Mouse (Mus musculus) heart, adult 18-20 months (tissue): ENCODE measurements around the gene Lrig3. TPM values are rescaled to one million over a fixed set of nuclear protein-coding genes. Genes with fewer than 3 reads are reported as not detected.

Source experiments
- DNase-seq, 2 experiments: peaks; one replicate each; pipeline ENCODE4 v3.0.0; 2021 to 2022; ENCODE audit warnings: mixed read lengths in 1 of 2
- microRNA-seq, 2 experiments: library from miRNA; unstranded; fragments of <30 nt; microRNA quantifications; one replicate each; pipeline ENCODE4 v1.2.0; 2022
- total RNA-seq, 2 experiments: library from RNA; stranded (reverse); gene quantifications; 2 replicates each; pipeline ENCODE4 v1.2.3; 2021

Lrig3 gene
- total RNA-seq, 2 experiments from 2014 or later = 1.5 to 2.7 TPM

DNA sequence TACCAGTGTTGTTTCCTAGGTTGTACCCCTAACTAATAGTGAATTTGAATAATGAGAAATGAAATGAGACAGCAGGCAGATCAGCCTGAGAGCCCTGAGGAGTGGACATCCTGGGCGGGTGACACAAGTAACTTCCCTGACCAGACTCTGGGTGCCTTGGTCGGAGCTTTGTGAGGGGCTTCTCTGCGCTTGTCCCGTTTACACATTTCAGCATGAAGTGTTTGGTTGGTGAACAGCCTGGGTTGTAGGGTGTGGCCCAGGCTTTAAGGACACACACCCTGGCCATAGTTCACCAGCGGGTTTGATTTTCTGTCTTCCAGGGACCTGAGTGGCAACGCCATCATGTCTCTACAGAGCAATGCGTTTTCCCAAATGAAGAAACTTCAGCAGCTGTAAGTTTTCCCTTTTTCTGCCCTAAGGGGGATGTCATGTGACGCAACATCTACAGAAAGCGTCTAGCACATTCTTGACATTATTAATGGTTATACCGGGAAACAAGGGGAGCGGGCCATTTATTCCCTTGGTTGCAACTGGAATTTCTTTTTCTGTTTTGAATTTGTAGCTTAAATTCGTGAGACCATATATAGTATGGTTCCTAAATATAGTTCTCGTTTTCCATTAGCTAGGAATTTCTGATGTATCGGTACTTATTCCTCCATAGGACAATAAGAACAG is 36.2 kb downstream of the Lrig3 start:
- no peak for DNase-seq

DNA sequence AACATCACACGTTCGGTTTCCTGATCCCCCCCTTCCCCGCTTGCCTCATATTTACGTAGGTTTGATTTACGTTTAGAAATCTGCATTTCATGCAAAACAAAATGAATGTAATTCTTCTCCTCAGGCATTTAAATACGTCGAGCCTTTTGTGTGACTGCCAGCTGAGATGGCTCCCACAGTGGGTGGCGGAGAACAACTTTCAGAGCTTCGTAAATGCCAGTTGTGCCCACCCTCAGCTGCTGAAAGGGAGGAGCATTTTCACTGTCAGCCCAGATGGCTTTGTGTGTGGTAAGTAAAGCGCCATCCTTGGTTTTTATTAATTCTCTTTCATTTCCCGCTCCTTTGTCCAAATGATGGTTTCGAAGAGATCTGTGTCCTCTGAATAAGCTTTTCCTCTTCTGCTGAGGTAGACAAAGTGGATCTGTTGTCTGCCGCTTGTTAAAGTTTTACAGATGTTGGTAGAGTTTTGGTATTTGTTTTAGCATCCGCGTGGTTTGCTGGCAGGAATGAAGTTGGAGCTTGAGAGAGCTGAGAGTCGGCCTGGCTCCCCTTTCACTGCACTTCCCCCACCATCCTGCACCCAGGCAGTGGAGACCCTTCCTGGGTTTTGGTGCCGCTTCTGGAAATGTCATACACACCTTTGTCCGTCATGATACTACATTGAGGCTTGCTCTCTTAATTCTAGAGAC is 37.0 kb downstream of the Lrig3 start:
- no peak for DNase-seq

DNA sequence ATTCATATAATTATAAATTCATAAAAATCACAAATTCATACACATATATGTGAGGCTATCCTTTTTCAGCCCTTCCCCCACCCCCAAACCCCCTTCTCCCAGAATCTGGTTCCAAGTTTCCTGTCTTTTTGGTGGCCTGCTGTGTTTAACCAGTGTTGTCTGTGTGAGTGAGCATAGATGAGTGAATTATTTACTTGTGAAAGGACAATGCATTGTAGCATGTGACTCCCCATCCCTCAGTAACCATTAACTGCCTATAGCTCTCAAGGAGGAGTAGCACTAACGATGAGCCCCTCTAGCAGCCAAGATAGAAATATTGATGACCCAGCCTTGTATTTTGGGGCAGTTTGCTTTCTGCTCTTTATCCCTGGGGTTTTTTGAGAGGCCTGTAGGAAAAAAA is 37.9 kb downstream of the Lrig3 start:
- DNase-seq = no peak

DNA sequence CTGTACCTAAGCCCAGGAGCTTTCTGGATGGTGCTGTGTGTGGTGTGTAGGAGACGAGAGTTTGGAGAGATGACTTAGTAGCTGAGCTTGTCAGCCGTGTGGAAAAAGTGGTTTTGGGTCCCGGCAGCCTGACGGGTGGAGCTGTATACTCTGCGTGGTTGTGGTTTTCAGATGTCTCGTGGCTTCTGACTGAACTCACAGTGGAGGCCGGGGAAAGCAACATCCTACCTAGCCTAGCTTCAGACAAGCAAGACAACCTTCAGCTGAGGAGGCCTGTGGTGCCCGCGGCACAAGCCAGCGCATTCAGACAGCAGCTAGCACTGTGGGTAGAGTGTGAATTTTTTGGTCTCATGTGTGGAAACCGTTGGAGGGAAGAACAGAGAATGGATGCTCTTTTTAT is 47.7 kb downstream of the Lrig3 start:
- no peak for DNase-seq

DNA sequence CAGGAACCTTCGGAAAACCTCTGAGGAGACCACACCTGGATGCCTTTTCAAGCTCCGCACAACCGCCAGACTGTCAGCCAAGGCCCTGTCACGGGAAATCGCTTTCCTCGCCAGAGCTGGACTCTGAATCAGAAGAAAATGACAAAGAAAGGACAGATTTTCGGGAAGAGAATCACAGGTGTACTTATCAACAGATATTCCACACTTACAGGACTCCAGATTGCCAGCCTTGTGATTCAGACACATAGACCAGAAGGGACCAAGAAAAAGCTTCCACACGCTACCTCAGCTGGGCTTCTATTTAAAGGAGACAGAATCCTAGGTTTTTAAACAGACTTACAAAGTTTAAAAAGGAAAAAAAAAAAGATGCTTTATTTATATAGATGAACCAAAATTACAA is 48.7 kb downstream of the Lrig3 start:
- DNase-seq = no peak

DNA sequence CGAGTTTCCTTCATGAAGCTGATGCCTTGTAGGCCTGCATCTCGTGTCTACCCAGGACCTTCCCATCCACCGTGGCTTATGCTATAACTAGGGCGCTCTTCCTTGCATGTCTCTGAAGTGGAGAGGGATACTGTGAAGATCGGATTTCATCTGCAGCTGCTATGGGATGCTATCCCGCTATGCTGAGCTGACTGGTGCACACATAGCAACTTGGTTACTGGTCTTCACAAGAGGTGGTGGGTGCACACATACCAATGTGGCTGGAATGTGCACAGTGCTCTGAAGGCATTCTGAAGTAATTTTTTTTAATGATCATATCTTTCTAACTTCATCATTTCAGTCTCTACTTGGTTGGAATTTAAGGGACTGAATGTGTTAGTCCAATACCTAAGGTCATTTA is 49.7 kb downstream of the Lrig3 start:
- DNase-seq = no peak

DNA sequence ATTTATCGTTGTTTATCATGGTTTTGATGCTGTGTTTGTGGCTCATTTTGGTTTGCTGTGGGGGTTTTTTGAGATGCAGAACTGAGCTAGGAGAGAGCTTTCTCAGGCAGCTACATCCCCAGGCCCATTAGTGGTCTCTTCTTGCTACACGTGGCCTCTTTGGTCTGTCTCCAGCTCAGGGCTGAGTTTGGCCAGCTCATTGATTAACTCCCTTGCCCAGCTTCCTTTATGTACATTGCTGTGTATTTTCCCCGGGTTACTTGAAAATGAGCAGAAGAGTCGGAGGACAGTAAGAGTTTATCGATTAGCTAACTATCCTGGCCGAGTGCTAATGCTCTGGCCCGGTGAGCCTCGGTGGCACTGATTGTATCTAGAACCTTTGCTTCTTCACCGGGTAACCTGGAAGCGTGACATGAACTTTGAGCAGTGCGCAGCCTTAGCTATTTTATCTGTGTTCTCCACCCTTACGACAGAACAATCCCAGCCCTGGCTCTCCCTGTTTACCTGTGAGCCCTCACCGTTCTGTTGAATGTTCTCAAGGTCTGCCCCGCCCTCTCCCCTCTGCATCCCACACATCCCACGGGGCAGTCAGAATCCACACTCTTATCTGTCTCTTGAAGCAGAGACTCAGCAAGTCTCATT is 53.5 kb downstream of the Lrig3 start:
- DNase-seq = no peak

DNA sequence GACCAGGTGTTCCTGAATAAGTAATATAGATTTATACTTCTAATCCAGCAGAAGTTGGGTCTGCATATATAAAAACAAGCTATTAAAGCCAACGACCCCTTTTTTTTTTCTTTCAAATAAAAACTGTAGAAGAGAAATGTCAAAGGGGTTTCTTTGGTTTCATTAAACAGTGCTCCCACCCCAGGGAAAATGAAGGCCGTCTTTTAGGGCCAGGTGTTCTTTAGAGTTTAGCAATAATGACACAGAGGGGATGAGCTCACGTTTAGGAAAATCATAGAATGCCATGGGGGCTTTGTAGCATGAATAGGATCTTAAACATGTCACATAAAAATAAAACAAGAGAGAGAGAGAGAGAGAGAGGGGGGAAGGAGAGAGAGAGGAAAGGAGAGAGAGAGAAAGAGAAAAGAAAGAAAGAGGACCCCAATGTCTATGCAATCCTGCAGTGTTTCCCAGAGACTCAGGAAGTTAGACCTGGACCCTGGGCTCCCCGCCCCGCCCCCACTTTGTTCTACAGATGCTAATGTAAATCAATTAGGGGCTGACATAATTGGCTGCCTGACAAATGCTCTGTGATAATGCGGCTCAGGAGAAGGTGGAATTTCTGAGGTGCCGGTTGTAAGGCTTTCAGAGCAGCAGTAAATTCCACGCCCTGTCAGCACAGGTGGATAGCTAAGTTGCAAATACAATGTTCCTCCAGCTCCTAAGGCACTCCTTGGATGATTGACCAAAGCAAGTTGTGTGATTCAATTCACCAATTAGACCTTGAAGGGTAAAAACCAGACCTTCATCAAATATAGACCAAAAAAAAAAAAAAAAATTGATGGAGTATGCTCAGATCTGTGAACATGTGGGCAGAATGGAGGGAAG is 62.8 kb downstream of the Lrig3 start:
- DNase-seq = no peak

DNA sequence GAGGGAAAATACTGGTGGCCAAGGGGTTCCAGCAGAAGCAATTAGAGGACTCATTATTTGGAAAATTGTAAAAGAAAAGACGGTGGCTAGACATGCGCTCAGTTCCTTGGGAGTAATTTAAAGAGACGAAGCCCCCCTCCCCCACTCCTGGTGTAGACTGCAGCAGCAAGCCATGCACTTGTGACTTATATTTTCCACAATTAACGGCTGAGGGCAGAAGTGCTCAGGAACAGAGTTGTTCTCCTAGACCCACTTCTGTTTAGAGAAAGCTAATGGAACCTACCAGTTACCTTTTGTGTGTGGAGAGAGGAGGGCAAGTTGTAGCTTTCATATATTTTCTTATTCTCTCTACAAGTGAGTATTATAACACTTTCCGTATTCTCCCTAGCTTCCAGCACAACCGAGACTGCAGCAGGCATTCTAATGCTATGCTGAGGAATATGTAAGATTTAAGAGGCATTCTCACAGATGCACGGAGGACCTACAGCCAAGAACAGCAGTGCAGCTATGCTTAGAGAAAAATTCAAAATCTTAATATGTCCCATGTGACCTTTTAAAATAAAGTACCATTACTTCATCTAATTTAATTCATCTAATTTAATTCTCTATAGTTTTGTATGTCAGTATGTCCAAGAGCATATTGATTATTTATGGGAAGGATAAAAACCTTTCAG is 63.6 kb downstream of the Lrig3 start:
- no peak for DNase-seq

DNA sequence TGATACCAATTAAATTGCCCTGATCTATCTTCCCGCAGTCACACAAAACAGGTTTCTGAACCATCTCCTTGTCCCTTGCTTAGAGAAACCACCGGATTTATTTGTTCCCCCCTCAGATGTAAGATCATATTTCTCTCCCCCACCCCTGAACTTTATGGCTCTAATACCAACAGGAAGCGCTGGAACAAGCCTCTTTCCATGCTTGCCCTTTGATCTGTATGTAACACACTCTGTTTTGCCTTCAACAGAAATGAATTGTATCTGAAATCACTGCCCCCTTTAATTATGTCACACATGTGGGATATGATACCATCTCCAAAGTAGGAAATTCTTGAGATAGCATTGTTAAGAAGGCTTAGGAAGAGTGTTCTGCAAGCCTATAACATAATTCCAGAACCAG is 90.9 kb downstream of the Lrig3 start:
- no peak for DNase-seq

DNA sequence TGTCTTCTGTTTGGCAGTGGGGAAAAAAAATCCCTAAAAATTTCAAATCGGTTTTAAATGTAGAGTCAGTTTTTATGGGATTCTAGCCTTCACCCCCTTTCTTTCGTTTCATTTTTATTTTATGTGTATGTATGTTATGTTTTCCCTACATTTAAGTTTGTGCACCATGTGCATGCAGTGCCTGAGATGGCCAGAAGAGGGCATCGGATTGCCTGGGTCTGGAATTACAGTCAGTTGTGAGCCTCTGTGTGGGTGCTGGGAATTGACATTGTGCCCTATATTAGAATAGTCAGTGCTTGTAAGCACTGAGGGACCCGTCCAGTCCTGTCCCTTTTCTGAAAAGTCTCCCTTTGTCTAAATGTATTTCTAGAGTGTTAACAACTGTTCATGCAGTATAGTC is 96.8 kb downstream of the Lrig3 start:
- no peak for DNase-seq

Small RNA genes lying within 50 kb of the gene (microRNA-seq; reads per million reads assigned to microRNA genes)
- gene Gm22183 = 0 reads per million in 2 experiments
